Mouse (Mus musculus) c-Kit-positive CD71-positive TER-119-positive erythroid progenitor cells, embryonic 14.5 days (primary cell): ENCODE results near the gene Zic4.

Source experiments
- DNase-seq: peaks from one replicate; pipeline ENCODE4 v3.0.0-alpha.2; 2013; ENCODE audit warnings: low spot score

Gene Zic4

GRCm38 (mm10) chr9:91363814-91364126 is 1.6 kb downstream of the Zic4 start:
- no peak for DNase-seq

- no peak for DNase-seq
These were observed 2.1 kb downstream of the Zic4 start for GRCm38 (mm10) chr9:91364127-91364970.

- DNase-seq, result no peak
These were observed 2.8 kb downstream of the Zic4 start for GRCm38 (mm10) chr9:91364971-91365501.

- DNase-seq, result no peak
These were observed 3.5 kb downstream of the Zic4 start, which contains the start of gene Zic1 for GRCm38 (mm10) chr9:91365664-91366063. TSS of gene Zic1 (minus strand) at chr9:91365810.

GRCm38 (mm10) chr9:91366226-91366998 is 4.2 kb downstream of the Zic4 start:
- no peak for DNase-seq

GRCm38 (mm10) chr9:91366999-91367811 is 5.0 kb downstream of the Zic4 start:
- DNase-seq, result no peak

- DNase-seq, result no peak
These were observed 5.9 kb downstream of the Zic4 start for GRCm38 (mm10) chr9:91368150-91368549.

GRCm38 (mm10) chr9:91368946-91369292 is 6.7 kb downstream of the Zic4 start:
- DNase-seq, result no peak

- DNase-seq, result no peak
These were observed 7.2 kb downstream of the Zic4 start for GRCm38 (mm10) chr9:91369293-91369991.

- DNase-seq, result no peak
These were observed 8.0 kb downstream of the Zic4 start for GRCm38 (mm10) chr9:91370191-91370708.

GRCm38 (mm10) chr9:91371011-91371410 is 8.8 kb downstream of the Zic4 start:
- DNase-seq, result no peak

- DNase-seq, result no peak
These were observed 9.4 kb downstream of the Zic4 start for GRCm38 (mm10) chr9:91371608-91372007.

- DNase-seq, result no peak
These were observed 11.8 kb downstream of the Zic4 start for GRCm38 (mm10) chr9:91373811-91374575.

- no peak for DNase-seq
These were observed 12.5 kb downstream of the Zic4 start for GRCm38 (mm10) chr9:91374665-91375064.

GRCm38 (mm10) chr9:91377036-91377872 is 15.0 kb downstream of the Zic4 start:
- DNase-seq, result no peak

GRCm38 (mm10) chr9:91377873-91378150 is 15.6 kb downstream of the Zic4 start:
- no peak for DNase-seq

- DNase-seq, result no peak
These were observed 16.4 kb downstream of the Zic4 start for GRCm38 (mm10) chr9:91378411-91379299.

GRCm38 (mm10) chr9:91379300-91379635 is 17.1 kb downstream of the Zic4 start:
- DNase-seq, result no peak
